Mouse (Mus musculus): Measurements from ENCODE around the gene Ltbp4.

Gene Ltbp4

DNA sequence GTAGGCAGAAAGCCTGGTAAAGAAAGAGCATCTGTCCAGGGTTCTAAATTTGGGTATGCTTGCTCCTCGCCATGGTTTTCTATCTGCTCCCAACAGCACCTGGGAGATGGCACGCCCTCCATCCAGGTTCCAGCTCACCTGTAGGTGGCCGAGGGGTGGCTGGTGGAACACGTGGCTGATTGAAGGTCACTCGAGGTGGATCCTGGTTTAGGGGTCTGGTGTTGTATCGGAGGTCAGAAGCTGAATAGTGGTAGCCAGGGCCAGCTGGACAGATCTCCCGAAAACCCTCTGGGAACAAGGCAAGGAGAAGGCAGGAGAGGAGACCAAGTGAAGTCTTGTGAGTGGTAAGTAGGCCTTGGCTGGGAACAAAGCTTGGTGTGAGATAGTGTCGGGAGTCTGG lies 10.0 kb downstream of the Ltbp4 start:
- no peak for DNase-seq (ENCODE audit: low read depth, low spot score)

DNA sequence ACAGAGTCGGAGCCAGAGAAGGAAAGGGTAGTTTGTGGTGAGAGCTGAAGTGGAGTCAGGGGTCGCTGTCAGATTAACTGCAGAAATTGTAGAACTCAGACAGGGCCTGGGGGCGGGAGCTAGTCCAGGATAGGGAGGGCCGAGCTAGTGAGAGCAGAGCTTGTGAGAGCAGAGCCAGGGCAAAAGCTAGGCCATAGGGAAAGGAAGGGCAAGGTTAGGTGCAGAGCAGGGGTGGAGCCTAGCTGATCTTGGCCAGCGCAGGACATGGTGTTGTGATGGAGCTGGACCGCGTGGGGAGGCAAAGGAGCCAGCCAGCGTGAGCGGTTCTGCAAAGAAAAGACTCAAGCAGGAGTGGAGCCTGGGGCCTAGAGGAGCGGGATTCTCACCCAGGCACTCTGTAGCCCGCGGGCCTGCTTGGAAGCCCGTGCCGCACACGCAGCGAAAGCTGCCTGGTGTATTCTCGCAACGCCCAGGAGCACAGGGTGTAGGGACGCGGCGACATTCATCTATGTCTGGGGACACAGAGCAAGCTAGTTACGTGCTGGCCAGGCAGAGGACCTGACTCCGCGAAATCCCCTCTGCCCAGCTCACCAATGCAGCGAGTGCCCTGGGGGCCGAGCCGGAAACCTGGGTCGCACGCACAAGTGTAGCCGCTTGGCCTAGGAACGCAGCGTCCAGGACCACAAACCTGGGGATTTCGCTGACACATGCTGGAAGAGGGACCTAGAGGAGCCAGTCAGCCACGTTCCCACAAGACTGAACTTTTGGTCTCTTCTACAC lies 11.2 kb downstream of the Ltbp4 start:
- no peak for DNase-seq (ENCODE audit: low read depth, low spot score)

DNA sequence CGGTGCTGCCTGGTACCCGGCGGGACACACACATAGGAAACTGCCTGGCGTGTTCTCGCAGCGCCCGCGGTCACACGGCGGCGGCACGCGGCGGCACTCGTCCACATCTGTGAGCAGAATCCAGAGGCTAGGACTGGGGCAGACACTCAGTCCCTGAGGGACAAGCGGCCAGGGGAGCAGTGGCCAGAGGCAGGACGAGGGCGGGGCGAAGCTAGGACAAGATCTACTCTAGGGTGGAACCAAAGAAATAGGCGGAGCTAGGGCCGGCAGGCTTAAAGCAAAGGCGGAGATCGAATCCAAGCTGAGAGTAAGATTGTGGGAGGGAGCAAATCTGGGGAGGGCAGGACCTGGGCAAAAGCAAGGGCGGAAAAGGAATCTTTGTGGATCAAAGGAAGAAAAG lies 11.8 kb downstream of the Ltbp4 start:
- DNase-seq (ENCODE audit: low read depth, low spot score), result no peak

DNA sequence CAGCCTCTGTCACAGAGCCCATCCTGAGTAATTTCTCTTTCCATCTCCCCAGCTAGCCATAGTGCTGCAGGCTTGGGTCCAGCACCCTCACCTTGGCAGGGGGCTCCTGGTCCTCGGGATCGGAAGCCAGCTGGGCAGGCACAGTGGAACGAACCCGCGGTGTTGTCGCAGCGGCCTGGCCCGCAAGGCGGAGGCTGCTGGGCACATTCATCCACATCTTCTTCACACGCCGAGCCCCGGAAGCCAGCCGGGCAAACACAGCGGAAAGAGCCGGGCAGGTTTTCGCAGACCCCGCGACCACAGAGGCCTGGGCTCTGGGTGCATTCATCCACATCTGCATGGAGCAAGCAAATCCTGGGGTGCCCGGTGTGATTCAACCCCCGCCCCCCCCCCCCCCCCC lies 12.6 kb downstream of the Ltbp4 start:
- DNase-seq (ENCODE audit: low read depth, low spot score), result no peak

DNA sequence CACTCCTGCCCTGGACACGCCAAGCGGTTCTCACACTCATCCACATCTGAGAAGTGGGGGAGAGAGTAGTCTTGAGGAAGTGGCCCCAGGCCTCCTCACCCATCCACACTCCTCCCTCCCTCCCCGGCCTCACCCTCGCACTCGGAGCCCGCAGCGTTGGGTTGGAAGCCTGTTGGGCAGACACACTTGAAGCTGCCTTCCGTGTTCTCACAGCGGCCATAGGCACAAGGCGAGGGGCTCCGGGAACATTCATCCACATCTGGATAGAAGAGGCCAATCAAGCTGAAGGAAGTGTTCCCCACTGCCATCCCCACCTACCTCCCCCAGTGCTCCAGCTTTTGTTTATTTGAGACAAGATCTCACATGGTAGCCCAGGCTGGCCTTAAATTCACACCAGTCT lies 13.3 kb downstream of the Ltbp4 start:
- no peak for DNase-seq (ENCODE audit: low read depth, low spot score)

DNA sequence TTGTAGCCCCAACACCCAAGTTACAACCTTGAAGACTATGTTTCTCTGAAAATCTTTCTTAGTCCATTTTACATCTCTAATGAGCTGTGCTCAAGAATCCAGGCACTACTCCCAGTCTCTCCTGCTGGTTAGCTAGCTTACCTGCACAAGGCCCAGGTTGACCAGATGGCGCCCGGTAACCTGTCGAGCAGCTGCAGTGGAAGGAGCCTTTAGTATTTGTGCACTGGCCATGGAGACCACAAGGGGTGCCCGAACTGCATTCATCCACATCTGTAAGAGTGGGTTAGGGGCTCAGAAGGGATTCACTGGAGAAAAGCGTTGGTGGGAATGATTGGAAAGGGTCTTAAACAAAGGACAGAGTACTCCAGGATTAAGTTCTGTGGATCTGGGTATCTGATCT lies 14.5 kb downstream of the Ltbp4 start:
- no peak for DNase-seq (ENCODE audit: low read depth, low spot score)

DNA sequence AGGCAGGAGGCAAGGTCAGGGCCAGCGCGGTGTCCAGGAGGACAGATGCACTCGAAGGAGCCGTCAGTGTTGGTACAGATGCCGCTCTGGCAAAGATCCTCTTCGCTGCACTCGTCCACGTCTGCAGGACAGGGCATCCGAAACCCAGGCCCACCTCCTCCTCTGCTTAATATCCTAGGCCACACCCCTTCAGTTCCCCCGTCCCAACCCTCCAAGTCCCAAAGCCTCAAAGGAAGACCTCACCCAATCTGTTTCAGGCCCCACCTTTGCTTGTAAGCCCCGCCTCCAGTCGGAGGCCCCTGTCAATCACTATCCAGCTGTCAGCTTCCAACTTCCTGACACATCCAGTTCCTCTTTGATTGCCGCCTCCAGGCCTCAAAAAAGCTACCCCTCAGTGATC lies 15.2 kb downstream of the Ltbp4 start:
- DNase-seq (ENCODE audit: low read depth, low spot score), result no peak

DNA sequence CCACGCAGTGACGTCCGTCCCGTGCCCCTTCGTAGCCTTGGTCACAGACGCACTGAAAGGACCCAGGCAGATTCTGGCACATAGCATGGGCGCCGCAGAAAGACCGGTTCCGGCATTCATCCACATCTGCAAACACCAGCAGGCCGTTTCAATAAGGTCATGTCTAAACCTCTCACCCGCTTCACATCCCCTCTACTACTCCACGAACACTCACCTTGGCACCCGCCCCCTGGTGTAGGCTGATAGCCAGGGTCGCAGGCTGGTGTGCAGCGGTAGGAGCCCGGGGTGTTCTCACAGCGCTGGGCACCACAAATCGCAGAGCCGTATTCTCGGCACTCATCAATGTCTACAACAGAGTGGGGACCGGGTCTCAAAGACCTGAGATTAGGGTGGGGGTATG lies 18.1 kb downstream of the Ltbp4 start:
- DNase-seq (ENCODE audit: low read depth, low spot score), result no peak

DNA sequence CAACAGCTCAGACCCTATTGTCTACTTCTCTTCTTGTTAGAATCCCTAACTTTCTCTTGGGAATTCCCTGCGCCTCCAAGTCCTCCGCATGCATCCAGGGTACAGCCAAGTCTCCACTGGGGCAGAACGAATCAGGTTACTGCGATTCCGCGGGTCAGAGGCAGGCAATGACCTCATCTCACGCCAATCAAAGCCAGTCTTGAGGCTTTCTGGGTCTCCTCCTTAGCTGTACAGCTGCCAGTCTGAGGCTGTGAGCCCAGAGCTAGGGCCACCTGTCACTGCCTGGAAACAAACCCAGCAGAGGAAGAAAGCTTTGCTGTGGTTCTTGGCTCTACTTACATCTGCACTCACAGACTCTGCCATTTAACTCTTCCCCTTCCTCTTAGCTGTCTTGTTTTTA lies 21.5 kb downstream of the Ltbp4 start:
- no peak for DNase-seq (ENCODE audit: low read depth, low spot score)

DNA sequence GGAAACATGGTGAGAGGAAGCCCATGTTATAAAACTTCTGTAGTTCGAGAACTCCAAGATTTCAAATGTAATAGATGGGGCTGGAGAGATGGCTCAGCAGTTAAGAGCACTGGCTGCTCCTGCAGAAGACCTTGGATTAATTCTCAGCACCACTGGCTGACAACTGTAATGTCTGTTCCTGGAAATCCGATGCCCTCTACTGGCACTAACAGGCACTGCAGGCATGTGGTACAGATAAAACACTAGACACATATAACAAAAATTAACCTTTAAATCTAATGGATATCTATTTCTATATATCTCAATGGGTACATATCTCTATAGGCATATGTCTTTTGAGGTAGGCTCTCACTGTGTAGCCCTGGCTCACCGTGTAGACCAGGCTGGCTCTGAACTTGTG lies 23.1 kb downstream of the Ltbp4 start:
- no peak for DNase-seq (ENCODE audit: low read depth, low spot score)

DNA sequence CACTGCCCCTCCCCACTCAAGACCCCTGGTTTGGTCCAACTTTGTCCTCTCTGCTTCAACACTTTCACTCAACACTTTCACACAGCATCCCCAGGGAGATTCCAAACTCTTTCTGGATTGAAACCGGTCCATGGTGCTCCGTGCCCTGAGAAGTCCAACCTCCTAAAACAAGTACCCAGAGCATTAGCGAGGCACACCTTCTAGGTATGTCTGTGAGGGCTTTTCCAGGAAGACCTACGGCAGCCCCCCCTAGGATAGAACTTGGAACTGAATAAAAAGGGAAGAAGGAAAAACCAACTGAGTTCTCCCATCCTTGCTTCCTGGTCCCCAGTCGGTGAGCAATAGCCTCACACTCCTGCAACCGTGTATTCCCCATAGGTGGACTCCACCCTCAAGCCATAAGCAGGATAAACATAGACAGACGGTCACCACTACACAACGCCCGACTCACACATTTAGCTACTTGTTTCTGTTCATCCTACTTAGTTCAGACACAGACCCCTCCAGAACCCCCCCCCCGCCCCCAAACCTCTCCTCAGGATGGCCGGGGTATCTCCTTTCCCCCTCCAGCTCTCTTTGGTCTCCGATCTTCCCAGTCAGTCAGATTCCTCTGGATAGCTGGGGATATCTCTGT lies 25.7 kb downstream of the Ltbp4 start:
- DNase-seq (ENCODE audit: low read depth, low spot score), result no peak

DNA sequence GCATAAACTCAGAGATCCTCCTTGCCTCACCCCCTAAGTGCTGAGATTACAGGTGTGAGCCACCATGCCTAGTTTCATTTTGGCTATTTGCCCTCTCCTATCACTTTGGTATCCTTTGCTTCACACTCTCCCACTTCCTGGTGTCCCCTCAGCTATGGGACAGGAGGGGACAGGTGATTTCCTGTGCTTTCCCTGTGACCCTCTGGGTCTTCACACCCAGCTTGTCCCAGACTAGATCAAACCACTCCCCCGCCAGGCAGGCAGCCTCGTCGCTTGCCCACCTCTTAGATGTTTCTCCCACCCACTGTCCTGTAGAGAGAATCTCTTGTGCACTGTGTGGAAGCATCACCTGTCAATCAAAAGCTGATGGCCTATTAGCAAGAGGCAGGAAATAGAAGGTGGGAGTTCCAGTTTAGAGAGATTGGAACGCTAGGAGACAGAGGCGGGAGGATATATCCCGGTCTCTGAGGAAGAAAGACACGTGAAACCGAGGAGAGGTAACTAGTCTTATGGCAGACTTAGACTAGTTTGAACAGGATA lies 26.4 kb downstream of the Ltbp4 start:
- DNase-seq (ENCODE audit: low read depth, low spot score), result no peak

DNA sequence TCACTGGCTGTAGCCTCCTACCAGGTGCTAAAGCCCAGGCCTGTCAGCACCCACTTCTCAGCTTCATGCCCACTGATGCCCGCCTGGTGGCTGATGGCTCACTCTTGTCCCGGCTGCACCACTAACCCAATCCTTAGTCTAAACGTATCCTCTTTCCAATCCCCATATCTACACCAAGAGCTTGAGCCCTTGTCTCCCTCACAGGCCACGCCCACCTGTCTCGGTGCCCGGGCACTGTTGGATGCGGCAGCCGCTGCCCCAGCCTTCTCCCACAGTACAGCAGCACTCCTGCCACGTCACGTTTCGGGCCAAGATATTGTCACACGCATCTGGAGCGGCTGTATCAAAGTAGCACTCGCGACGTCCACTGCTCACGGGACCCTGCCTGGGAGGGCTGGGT lies 27.2 kb downstream of the Ltbp4 start:
- no peak for DNase-seq (ENCODE audit: low read depth, low spot score)

DNA sequence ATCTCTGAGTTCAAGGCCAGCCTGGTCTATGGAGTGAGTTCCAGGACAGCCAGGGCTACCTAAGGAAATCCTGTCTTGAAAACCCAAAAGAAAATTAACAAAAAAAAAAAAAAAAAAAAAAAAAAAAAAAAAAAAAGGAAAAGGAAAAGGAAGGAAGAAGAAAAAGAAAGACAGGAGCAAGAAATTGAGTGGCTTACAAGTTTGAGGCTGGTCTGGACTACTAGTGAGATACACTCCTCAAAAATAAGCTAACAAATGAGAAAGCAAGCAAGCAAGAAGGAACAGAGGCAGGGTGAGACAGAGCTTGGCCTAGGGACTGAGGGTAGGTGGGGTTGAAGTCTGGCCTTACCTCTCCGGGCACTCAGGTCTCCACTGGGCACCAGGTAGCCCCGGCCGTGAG lies 27.7 kb downstream of the Ltbp4 start:
- no peak for DNase-seq (ENCODE audit: low read depth, low spot score)

DNA sequence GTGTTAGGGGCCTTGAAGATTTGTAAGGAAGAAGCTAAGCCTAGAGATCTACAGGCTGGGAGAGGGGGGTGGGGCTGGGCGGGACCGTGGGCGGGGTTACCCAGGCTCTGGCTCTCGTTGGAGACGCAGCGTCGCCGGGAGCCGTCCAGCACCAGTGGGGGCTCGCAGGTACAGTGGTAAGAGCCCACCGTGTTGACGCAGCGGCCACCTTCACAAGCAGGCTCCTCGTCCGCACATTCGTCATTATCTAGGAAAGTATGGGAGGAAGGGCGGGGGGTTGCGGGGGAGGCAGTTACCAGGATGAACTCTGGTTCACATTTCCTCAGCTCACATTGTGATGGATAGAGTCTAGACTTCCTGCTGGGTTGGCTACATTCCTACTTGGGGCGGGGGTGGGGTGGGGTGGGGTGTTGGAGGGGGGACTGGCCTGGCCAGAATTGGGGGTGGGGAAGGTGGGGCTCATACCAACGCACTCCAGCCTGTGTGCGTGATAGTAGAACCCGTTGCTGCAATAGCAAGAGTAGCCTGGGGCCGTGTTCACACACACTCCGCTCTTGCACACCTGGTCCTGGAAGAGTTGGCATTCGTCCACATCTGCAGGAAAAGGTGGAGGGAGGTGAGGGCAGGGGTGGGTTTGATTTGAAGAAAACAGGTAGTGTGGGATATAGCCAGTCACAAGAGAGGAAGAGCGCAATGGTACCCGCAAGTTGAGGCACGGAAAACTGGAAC lies 28.5 kb downstream of the Ltbp4 start:
- no peak for DNase-seq (ENCODE audit: low read depth, low spot score)

DNA sequence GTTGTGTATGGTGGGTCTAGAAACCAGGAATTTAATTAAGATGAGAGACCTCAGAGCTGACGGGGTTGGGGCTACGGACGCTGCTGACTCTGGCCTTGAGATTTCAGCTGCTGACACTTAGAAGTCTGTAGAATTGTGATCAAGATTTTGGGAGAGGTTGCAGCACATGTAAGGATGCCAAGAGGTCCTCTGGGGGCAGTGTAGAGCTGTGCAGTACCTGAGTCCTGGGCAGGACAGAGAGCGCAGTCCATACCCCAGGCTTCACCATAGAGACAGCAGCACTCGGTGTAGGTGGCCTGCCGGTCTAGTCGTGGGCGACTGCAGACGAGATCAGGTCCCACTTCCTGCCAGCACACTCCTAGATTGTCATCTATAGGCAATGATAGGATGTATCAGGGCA lies 29.9 kb downstream of the Ltbp4 start:
- DNase-seq (ENCODE audit: low read depth, low spot score), result no peak

DNA sequence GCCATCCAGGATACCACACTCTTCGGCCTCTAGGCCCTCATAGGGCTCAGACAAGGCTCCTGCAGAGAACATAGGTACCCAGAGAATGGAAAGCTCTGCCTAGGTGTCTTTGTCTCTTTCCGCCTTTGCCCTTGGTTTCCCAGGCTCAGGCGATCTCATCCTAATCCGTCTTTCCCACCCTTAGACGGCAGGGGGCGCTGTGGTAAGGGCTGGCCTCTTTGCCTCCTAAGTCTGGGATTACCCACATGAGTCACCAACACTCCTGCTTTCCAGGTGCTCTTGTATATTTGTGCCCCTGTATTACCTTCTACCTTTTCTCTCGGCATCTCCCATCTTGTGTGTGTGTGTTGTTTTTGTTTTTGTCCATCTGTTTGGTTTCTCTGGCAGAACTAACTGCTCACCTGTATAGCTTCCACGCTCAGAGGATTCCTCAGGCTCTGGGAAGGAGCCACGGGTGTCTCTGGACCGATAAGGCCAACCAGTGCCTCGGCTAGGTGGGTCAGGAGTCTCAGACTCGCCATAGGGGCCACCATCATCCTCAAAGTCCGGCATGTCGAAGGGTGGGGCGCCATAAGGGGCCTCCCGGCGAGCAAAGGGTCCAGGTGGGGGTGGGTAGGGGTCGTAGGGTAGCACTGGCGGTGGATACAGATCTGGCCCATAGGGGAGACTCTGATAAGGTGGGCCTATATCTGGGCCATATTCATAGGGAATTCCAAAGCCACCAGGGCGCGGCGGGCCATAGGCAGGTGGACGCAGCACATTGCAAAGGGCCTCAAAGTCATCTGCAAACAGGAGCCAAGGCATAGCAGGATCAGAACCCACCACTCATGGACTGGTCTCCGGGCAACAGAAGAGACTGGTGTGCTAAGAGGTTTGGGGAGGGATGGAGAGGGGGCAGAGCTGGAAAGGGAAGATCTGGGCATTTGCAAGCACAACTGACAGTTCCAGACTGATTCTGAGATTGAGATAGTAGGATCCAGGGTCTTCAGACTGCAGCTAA lies 31.0 kb downstream of the Ltbp4 start:
- no peak for DNase-seq (ENCODE audit: low read depth, low spot score)

DNA sequence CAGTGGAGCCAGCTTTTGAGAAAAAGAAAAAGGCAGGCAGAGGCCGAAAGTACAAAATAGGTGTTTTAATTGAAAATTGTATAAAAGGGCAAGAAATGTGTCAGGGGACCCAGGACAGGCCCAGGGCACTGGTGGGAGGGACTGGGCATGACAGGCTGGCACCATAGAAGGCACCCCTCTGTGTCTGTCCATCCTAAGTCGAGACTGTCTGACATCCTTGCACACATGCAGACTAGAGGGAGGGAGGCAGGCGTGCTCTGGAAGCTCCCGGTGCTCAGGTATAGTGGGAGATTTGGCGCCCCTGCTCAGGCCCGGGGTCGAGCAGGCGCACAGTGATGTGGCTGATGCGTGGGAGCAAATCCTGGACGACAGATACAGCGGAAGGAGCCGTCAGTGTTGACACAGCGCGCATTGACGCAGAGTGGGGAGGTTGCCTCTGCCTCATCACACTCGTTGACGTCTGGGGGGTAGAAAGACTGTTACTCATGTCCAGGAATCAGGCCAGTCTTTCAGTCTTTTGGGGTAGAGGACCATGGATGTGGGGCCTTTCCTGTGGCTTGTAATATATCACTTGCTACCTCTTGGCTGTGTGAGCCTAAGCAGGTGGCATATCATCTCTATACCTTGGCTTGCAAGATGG lies 32.3 kb downstream of the Ltbp4 start:
- DNase-seq (ENCODE audit: low read depth, low spot score), result no peak

DNA sequence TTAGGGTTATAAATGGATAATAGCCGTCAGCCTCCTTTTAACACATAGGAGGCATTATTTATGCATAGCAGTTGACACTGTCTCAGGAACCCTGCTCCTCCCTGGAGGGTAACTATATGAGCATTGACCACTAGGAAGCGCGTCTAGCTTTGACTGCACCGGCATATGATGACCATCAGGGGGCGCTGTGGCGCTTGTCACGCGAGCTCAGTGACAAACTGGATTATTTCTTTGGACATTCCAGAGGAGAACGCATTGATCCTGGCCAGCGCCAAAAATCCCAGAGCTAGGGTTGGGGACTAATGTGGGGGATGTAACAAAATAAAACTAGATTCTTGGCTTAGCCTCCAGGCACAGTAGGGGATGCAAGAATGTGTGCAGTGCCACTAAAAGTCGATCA lies 35.3 kb downstream of the Ltbp4 start:
- no peak for DNase-seq (ENCODE audit: low read depth, low spot score)

DNA sequence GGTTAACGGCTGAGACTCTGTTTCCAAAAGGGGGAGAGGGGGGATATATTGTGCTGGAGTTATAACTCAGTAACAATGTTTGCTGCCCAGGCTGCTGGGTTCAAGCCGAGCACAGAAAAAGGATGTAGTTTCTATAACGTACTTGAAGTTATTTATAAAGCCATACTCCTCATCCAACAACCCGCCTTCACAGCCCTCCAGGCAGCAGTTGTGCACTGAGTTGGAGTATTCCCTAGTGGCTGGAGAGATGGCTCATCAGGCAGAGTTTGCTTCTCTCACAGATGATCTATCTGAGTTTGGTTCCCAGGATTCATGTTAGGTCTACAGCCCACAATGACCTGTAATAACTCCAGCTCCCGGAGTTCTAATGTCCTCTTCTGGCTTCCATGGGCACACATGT lies 36.7 kb downstream of the Ltbp4 start:
- no peak for DNase-seq (ENCODE audit: low read depth, low spot score)

DNA sequence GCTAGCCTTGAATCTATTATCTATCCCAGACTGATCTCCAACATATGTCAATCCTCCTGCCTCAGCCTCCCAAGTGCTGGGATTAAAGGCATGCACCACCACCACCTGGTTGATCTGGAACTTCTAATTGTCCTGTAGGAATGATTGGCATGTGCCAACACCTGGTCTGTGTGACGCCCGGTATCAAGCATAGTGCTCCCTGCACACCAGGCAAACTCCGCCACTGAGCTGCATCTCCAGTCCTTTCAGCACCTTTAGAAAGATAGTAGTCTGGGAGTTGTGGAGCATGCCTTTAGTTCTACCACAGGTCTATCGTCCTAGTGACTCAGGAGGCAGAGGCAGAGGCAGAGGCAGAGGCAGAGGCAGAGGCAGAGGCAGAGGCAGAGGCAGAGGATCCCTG lies 37.1 kb downstream of the Ltbp4 start:
- no peak for DNase-seq (ENCODE audit: low read depth, low spot score)

Data from brain, embryonic 18.5 days (tissue).